Mouse (Mus musculus) brain, embryonic 14.5 days (tissue): ENCODE results near the gene Tcf7l1. TPM values are rescaled to one million over a fixed set of nuclear protein-coding genes. Genes with fewer than 3 reads are reported as not detected.
A peak's percentile ranks its signal among the peaks of the same experiment; 100 is the strongest.

Experiments used
- DNase-seq: peaks from one replicate; pipeline ENCODE4 v3.0.0-alpha.2; 2011; ENCODE audit warnings: low read depth
- CTCF ChIP-seq: fragments of 200-500 bp; IDR thresholded peaks from 2 replicates; pipeline ENCODE4 v1.5.1; 2012; ENCODE audit warnings: inconsistent platforms, mild to moderate bottlenecking, moderate library complexity, borderline replicate concordance; ENCODE audit not compliant: insufficient read depth, insufficient read length; ENCODE audit errors: extremely low read depth
- POLR2A ChIP-seq: fragments of 200-500 bp; IDR thresholded peaks from 2 replicates; pipeline ENCODE4 v1.6.1; 2012; ENCODE audit warnings: mild to moderate bottlenecking, inconsistent platforms, borderline replicate concordance; ENCODE audit not compliant: poor library complexity, insufficient read depth, insufficient read length, severe bottlenecking; ENCODE audit errors: extremely low read depth
- polyA plus RNA-seq: library from polyadenylated mRNA; depleted of rRNA; stranded (reverse); fragments of >200 nt; gene quantifications from 2 replicates; pipeline ENCODE4 v1.2.3, GENCODE M21; 2012

The Tcf7l1 gene
- polyA plus RNA-seq, 1 experiment, result 14.5 TPM

GRCm38 (mm10) chr6:72740596-72741421, 48.2 kb downstream of the Tcf7l1 start:
- TF ChIP-seq CTCF, result no peak
- no peak for TF ChIP-seq POLR2A
- peak; percentile 81 for DNase-seq

GRCm38 (mm10) chr6:72736872-72737271, 52.2 kb downstream of the Tcf7l1 start:
- no peak for TF ChIP-seq POLR2A
- TF ChIP-seq CTCF, result no peak
- DNase-seq, result no peak

- no peak for DNase-seq
- TF ChIP-seq POLR2A, result no peak
Observed at GRCm38 (mm10) chr6:72735206-72735605, 53.8 kb downstream of the Tcf7l1 start.

GRCm38 (mm10) chr6:72733375-72733774, 55.7 kb downstream of the Tcf7l1 start:
- DNase-seq, result no peak
- no peak for TF ChIP-seq POLR2A
- TF ChIP-seq CTCF, result no peak

- no peak for DNase-seq
- TF ChIP-seq POLR2A (no peak), CTCF (no peak)
Observed at GRCm38 (mm10) chr6:72732109-72732508, 56.9 kb downstream of the Tcf7l1 start.

GRCm38 (mm10) chr6:72730560-72730849, 58.5 kb downstream of the Tcf7l1 start:
- DNase-seq, result peak; percentile 92
- no peak for TF ChIP-seq POLR2A
- no peak for TF ChIP-seq CTCF

- no peak for DNase-seq
- TF ChIP-seq POLR2A (no peak), CTCF (no peak)
Observed at GRCm38 (mm10) chr6:72729831-72730559, 59.1 kb downstream of the Tcf7l1 start.

GRCm38 (mm10) chr6:72727826-72728225, 61.2 kb downstream of the Tcf7l1 start:
- no peak for TF ChIP-seq POLR2A
- TF ChIP-seq CTCF, result no peak
- peak; percentile 68 for DNase-seq

- no peak for TF ChIP-seq POLR2A
- no peak for TF ChIP-seq CTCF
- DNase-seq, result no peak
Observed at GRCm38 (mm10) chr6:72724494-72725180, 64.4 kb downstream of the Tcf7l1 start.

GRCm38 (mm10) chr6:72723731-72724385, 65.2 kb downstream of the Tcf7l1 start:
- TF ChIP-seq POLR2A (no peak), CTCF (no peak)
- DNase-seq, result no peak

GRCm38 (mm10) chr6:72723143-72723542, 65.9 kb downstream of the Tcf7l1 start:
- no peak for TF ChIP-seq CTCF
- no peak for TF ChIP-seq POLR2A
- no peak for DNase-seq
